Mouse (Mus musculus) ES-E14 (cell line): ENCODE measurements around the gene Grid2.

ENCODE experiments used
- HCFC1 ChIP-seq: IDR thresholded peaks from 2 replicates; pipeline ENCODE4 v1.6.1; 2012; ENCODE audit warnings: low read length, inconsistent platforms, borderline replicate concordance; ENCODE audit not compliant: insufficient read depth
- ZC3H11A ChIP-seq: IDR thresholded peaks from 2 replicates; pipeline ENCODE4 v1.6.1; 2012; ENCODE audit warnings: low read depth, mild to moderate bottlenecking, inconsistent platforms, low read length, borderline replicate concordance

- TF ChIP-seq ZC3H11A (no peak), HCFC1 (no peak)
These were observed 1057.5 kb downstream of the Grid2 start for GRCm38 (mm10) chr6:64313132-64313531.
